Mouse (Mus musculus): ENCODE data around the gene Mafb. TPM values are rescaled to one million over a fixed set of nuclear protein-coding genes. Genes with fewer than 3 reads are reported as not detected.

The Mafb gene
- total RNA-seq, 2 experiments from 2014 or later, result 19.9 to 20.2 TPM

DNA sequence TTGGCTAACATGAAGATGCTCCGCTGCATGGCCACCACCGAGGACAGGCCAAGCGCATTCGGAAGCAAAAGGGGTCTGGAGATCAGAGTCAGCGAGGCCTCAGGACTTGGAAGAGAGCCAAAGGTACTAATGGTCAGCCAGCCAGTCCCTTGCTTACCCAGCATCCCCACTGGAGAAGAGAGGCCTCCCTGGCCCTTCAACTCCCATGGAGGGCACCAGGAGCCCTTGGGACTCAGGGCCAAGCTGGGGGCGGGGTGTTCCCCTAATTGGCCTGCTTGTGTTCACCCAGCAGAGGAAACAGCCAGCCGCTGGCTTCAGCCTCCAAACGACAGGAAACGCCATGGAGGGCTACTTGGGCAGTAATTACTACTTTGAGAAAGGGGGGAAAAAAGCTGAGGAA, 38.0 kb downstream of the Mafb start:
- no peak for DNase-seq (ENCODE audit: low spot score in 2 of 2)

DNA sequence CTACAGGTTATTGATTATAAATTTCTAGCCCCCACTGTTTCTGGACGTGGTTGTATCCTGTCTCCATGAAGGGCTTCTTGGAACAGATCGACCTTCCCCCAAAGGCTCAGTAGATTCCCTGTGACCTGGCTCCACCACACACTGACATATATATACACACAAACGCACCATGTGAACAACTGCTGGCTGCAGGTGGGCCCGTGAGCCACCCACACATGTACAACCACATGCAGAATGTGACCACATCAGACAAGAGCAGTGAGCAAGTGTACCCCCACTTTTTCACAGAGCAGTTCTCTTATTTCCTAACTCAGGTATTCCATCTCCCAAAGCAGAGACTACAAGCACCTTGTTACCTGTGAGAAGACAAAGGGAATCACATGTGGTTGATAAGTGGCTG, 39.1 kb downstream of the Mafb start:
- no peak for DNase-seq (ENCODE audit: low spot score in 2 of 2)

DNA sequence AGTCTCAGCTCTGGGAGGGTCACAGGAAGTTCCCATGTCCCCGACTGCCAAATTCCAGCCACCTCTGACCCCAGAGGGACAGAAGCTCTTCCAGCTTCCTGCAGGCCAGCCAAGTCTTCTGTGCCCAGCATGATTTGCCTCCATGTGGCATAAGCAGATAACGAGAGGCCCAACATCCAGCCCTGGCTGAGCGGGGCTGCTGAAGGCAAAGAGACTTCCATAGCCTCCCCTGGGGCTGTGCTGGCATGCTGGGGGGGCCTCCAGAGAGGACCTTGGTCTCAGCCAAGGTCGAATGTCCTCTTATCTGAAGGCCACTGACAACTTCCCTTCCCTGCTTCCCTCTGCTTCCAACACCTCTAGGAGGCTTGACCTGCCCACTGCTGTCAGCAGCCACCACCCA, 39.7 kb downstream of the Mafb start:
- DNase-seq (ENCODE audit: low spot score in 2 of 2), result no peak

DNA sequence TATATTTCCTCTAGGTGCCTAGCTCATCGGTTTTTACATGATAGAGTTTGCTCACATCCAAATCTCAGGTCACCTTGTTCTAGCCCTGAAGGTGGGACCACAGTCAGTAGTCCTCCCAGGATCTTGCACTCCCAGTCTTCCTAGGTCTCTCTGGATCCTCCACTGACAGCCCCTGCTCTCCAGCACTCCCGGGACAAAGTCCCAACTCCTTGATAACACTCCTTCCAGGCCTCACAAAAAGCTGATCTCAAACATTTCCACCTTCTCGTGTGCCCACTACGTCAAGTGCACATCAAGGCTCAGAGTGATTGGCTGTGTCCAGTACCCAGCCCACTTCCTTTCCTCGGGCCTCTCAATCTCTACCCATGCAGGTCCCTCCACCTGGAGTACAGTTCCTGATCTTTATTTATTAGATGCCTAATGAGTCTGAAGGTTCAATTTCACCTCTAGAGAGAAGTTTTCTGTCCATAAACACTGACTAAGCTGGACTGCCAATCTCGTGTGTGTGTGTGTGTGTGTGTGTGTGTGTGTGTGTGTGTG, 41.7 kb downstream of the Mafb start:
- no peak for DNase-seq (ENCODE audit: low spot score in 2 of 2)

DNA sequence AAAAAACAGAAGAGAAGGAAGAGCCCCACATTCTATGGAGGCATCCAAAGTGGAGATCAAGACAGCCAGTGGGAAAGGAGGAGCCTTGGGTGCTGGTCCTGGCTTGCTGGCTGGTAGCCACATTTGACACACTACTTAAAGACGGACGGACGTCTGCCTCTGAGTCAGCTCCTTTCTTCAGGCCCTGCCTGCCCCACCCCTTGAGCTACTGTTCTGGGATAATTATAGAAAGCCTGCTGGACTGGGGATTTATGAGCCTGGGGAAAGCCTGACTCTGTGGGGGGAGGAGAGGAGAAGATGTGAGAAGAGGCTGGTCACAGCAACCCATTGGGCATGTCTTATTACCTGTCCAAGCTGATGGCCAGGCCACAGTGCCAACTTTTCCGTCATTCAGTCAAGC, 45.0 kb downstream of the Mafb start:
- no peak for DNase-seq (ENCODE audit: low spot score in 2 of 2)

DNA sequence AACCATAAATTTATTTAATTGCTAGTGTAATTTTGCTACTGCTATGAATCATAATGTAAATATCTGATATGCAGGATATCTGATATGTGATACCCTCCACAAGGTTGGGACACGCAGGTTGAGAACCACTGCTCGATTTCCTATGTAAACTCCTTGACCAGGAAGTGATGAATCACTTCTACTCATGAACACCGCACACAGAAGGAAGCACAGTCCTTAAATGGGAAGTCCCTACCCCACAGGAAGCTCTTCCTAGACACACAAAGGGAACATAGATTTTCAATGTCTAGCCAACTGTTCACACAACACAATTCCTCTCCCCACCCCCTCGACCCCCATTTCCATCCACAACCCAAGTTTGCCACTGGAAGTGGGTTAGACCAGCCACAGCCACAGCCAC, 48.6 kb downstream of the Mafb start:
- DNase-seq (ENCODE audit: low spot score in 2 of 2), result no peak

Other genes with a start within 250 kb of the Mafb start
- gene Gm826, start 32.9 kb downstream of the Mafb start, total RNA-seq (2021), result under 1 TPM in 1 of 2 experiments, not detected in 1; 0.45 TPM

Measured in left cerebral cortex, adult 18-20 months (tissue).